Mouse (Mus musculus) inflammation-experienced regulatory T-cells, adult 6 months (primary cell): ENCODE measurements at regions not wholly inside any gene's neighbourhood (a gene's known extent, or its start where the extent isn't known, plus 50 kb on each side); places are given as distances from the start of the nearest gene placed in this dataset.

ENCODE experiments used
- ATAC-seq: one replicate; pipeline ENCODE4 v1.8.0; 2017

DNA sequence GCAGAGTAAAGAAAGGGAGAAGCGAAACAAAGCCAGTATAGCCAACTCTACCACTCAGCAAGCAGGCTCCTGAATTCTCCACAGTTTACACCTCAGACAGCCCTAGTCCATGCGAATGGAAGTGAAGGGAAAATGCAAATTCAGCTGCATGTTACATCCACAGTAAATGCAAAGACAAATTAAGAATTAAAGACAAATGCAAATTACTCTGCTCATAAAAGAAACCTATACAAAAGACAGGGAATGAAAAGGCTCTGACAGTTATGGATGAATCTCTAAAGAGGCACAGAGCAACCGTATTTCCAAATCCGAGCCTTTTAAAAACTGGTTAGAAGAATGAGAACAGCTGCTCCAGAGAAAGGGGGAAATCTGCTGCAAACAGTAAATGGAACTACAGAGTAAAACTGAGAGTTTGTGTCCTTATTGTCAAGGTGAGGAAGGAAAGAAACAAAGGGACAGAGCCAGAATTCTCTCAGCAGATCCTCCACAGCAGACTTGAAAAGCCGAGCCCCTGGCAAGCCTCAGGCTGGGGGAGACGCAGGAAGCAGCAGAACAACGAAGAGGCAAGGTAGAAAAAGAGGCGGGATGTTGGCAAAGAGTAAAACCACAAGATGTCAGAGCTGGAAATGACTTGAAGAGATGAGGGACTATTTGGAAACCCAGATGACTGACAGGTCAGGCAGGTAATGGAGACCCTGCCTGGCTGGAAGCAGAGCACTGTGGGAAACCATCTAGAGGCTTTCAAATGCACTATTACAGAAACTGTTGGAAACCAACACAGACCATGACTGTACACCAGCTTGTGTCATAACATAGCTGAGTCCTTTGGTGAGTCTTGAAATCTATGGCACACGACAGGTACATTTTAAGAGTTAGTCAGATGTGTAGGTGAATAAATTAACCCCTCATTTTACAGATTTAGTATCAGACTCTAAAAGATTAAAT lies 184.5 kb upstream of the Acvr2a start:
- ATAC-seq: no peak

DNA sequence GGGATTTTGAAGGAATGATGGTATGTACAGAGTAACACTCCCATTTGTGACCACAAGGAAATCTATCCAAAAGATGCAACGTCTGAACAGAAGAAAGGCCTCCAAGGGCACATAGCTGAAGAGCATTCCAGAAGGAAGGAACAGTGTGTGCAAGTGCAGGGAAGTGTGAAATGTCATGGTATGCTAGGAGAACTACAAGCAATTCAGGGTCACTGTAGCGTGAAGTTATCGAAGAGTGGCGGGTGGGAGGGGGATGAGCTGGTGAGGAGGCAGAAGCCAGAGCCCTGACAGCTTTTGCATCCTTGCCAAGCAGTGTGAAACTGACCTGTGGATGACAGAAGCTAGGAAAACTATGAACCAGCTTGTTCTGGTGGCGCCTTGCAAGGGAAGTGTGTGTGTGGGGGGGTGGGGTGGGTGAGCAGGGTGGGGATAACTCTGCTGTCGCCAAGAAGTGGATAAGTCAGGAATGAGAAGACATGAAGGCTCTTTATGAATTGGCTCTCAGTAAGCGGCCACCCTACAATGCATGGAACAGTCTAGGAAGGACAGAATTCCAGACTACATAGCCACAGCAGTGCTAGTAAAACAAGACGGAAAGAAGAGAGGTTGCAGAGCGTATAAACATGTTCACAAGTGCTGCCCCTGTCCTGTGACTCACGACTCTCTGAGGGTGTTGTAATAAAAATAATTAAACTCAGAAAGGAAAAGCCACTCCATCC lies 179.3 kb upstream of the Acvr2a start:
- no peak for ATAC-seq

DNA sequence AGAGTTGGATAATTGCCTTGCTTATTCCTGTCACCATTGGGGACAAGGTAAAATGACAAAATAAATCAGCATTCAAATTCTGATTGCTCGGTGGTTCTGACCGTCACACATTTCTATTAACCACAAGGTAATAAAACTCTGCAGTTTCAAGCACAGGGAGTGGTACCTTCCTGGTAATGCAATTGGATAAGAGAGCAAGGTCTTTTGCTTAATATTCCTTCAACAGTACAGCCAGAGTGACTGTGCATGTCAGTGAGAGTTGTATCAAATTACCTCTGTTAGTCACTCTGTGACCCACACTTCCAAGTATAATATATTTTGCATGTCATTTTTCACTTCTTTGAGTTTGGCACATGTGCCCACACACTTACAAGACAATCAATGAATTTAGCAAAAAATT lies 177.8 kb upstream of the Acvr2a start:
- ATAC-seq: no peak

DNA sequence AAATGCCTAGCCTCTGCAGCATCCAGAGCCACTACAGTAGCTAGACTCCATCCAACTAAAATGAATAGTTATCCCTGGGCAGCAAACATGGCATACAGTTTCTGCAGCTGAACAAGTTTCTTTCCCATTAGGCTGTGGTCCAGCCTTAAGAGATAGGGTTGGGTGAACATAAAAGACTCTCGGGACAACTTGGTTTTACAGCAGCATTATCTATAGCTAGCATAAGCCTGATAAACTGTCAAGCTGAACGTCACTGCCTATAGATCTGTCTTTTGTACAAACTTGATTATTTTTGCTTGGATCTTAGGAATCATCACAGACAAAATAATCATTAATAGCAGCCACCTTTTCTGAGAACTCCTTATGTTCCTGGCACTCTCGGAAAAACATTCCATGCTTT lies 169.8 kb upstream of the Acvr2a start:
- no peak for ATAC-seq

DNA sequence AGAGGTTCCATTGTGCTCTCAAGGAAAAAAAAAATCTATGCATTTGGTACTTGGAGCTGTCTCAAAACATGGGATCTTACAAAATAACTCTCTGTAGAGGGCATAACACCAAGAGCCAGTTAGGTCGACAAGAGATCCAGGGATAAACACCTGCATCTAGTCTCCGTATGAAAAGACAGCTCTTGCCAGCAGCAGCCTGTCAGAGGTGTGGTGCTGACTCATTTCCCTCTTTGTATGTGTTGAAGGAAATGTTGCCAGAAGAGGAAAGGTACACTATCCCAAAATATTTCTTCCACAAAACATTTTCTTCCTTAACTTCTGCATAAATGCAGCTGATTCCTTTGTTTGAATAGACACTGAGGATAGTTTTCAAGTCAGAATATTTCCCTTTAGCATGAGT lies 163.6 kb upstream of the Acvr2a start:
- no peak for ATAC-seq

- ATAC-seq: no peak
Observed at GRCm38 (mm10) chr2:48661222-48661621, 152.7 kb upstream of the Acvr2a start.

DNA sequence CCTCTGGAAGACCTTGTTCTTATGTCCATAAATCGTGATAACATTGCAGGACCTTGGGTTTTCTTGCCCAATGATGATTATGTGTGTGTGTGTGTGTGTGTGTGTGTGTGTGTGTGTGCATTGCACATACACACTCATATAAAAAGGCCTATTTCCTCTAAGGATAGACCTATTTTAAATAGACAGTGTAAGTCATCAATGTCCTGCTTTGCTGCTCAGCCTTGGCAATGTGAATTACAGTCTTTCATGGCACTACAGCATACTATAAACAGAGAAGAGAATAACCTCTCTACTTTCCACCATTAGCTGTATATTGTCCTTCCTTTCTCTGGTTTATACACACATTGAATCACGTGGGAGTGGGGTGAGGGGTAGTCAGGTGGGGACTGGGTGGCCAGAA lies 148.8 kb upstream of the Acvr2a start:
- ATAC-seq: no peak

DNA sequence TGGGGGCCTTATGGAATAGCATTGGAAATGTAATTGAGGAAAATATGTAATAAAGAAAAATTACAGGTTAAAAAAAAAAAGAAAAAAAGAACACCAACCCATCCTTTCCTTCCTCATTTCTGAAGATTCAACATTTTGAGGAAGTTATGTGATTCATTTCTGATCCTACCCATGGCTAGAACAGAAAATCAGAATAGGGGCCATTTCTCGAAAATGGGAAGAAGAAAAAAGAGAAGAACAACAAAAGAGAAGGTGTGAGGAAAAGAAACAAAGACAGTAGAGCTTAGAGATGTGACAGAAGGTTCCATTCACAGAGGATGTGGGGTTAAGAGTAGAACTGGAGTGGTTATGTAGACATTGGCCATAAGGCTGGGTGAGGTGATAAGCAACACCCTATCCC lies 124.8 kb upstream of the Acvr2a start:
- no peak for ATAC-seq

DNA sequence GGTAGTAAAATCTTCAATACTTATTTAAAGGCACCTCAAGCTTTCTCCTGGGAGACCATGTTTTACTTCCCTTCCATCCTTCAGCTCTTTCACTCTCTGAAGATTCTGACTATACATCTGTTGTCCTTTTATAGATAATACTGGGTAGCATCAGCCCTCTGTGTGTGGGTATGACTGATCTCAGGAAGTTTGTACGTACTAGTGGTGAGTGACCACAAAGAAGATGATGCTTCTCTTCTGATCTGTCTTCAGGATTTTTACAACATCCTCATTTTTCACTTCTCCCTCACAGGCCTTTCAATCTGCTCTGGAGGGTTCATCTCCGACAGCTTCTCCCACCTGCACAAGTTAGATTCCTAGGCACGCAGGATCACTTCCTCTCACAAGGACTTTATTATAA lies 119.4 kb upstream of the Acvr2a start:
- ATAC-seq: no peak

DNA sequence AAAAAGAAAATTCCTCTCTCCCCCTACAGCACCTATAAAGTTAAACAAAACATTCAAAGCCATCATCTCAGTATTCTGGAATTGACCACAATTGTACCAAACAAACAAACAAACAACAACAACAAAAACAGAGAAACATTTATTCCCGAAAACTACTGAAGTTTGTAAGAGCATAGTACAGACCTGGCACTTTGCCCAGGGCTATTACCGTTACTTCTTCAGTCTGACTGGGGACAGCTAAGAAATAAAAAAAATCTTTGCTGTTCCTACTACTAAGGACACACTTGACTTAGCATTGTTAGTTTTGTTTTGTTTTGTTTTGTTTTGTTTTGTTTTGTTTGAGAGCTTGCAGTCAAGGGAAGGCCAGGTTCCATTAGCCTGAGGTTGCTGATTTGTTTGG lies 113.0 kb upstream of the Acvr2a start:
- no peak for ATAC-seq

DNA sequence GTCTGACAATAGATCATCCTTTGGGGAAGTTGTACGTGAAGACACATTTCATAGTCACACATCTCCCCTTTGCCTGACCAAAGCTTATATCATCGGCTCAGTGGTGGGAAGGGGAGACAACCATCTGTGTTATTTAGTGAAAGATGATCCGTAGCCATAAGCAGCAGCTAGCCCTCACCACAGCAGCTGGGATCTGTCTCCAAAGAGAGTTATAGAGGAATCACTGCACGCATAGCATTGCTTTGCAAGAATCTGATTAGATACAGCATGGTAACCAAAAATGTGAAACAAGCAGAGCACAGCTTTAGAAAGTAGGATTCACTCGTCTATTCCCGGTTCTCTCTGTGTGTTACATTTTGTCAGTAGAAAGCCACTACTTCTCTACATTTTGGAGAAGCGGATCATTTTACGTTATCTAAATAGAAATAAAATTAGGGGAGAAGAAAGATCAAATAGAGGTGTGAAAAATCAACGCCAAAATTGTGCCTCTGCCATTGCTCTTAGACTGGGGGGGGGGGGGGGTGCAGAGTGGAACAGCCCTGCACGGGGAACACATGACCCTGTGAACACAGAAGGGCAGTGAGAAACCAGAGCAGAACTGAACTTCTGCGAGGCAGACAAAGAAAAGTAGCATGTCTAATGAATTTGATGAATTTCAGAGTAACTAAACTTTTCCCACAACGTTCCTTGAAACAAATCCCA lies 108.7 kb upstream of the Acvr2a start:
- ATAC-seq: no peak

DNA sequence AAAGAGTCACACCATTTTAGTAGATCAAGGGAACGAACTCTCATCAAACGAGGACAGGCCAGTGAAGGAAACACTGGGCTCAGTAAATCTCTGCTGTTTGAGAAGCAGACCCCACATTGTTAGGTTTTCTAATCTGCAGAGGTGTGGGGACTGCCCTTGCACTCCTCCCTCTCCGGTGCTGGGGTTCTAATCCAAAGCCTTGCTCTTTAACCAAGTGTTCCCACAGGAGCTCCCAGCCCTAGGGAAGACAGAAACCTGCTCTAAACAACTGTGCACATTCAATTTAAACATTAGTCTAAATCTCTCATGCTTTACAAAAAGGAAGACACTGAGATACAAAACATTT lies 108.1 kb upstream of the Acvr2a start:
- ATAC-seq: no peak

GRCm38 (mm10) chr2:48706188-48706587 lies 107.7 kb upstream of the Acvr2a start:
- ATAC-seq: no peak

- ATAC-seq: no peak
Observed at GRCm38 (mm10) chr2:48716206-48716605, 97.7 kb upstream of the Acvr2a start.

GRCm38 (mm10) chr2:48717770-48718169 lies 96.1 kb upstream of the Acvr2a start:
- ATAC-seq: no peak

- ATAC-seq: no peak
Observed at GRCm38 (mm10) chr2:48718261-48718660, 95.6 kb upstream of the Acvr2a start.

GRCm38 (mm10) chr2:48730780-48731179 lies 83.1 kb upstream of the Acvr2a start:
- ATAC-seq: no peak

- no peak for ATAC-seq
Observed at GRCm38 (mm10) chr2:48733936-48734335, 80.0 kb upstream of the Acvr2a start.

- no peak for ATAC-seq
Observed at GRCm38 (mm10) chr2:48734521-48734920, 79.4 kb upstream of the Acvr2a start.

- no peak for ATAC-seq
Observed at GRCm38 (mm10) chr2:48736312-48736711, 77.6 kb upstream of the Acvr2a start.
